Mouse (Mus musculus) retina, postnatal 1 day (tissue): ENCODE results near the gene Frmd4b.
"Not testable (repeated sequence)": the region's sequence is repeated elsewhere in the genome, so short reads cannot be mapped to it uniquely, and the experiment has no call there.

Source experiments
- DNase-seq: peaks from one replicate; pipeline ENCODE4 v3.0.0-alpha.2; 2012

The Frmd4b gene

GRCm38 (mm10) chr6:97409467-97410239, 207.7 kb downstream of the Frmd4b start:
- no peak for DNase-seq

- no peak for DNase-seq
Measured at GRCm38 (mm10) chr6:97407914-97408313, 209.4 kb downstream of the Frmd4b start.

GRCm38 (mm10) chr6:97407425-97407824, 209.9 kb downstream of the Frmd4b start:
- no peak for DNase-seq

GRCm38 (mm10) chr6:97405311-97405710, 212.0 kb downstream of the Frmd4b start:
- no peak for DNase-seq

GRCm38 (mm10) chr6:97402822-97403472, 214.4 kb downstream of the Frmd4b start:
- DNase-seq, result no peak

GRCm38 (mm10) chr6:97400446-97400845, 216.9 kb downstream of the Frmd4b start:
- DNase-seq, result no peak

- no peak for DNase-seq
Measured at GRCm38 (mm10) chr6:97397935-97398334, 219.4 kb downstream of the Frmd4b start.

- peak; percentile 24 for DNase-seq
Measured at GRCm38 (mm10) chr6:97396957-97397354, 220.4 kb downstream of the Frmd4b start.

- DNase-seq, result peak; percentile 91
Measured at GRCm38 (mm10) chr6:97396351-97396956, 220.9 kb downstream of the Frmd4b start.

- peak; percentile 73 for DNase-seq
Measured at GRCm38 (mm10) chr6:97395477-97396350, 221.6 kb downstream of the Frmd4b start.

- peak; percentile 65 for DNase-seq
Measured at GRCm38 (mm10) chr6:97394473-97395075, 222.8 kb downstream of the Frmd4b start.

- DNase-seq, result no peak
Measured at GRCm38 (mm10) chr6:97392912-97393311, 224.4 kb downstream of the Frmd4b start.

- no peak for DNase-seq
Measured at GRCm38 (mm10) chr6:97387388-97387787, 230.0 kb downstream of the Frmd4b start.

- no peak for DNase-seq
Measured at GRCm38 (mm10) chr6:97384918-97385317, 232.4 kb downstream of the Frmd4b start.

GRCm38 (mm10) chr6:97381275-97381674, 236.1 kb downstream of the Frmd4b start:
- no peak for DNase-seq

- DNase-seq, result no peak
Measured at GRCm38 (mm10) chr6:97370947-97371346, 246.4 kb downstream of the Frmd4b start.

- no peak for DNase-seq
Measured at GRCm38 (mm10) chr6:97370460-97370859, 246.9 kb downstream of the Frmd4b start.

GRCm38 (mm10) chr6:97363846-97364245, 253.5 kb downstream of the Frmd4b start:
- no peak for DNase-seq

GRCm38 (mm10) chr6:97357606-97358005, 259.7 kb downstream of the Frmd4b start:
- not testable (repeated sequence) for DNase-seq

- DNase-seq, result no peak
Measured at GRCm38 (mm10) chr6:97356612-97357011, 260.7 kb downstream of the Frmd4b start.

- no peak for DNase-seq
Measured at GRCm38 (mm10) chr6:97355141-97355540, 262.2 kb downstream of the Frmd4b start.

- DNase-seq, result peak; percentile 92
Measured at GRCm38 (mm10) chr6:97353933-97354332, 263.4 kb downstream of the Frmd4b start.
